Mouse (Mus musculus): ENCODE measurements around the gene Kif6. TPM values are rescaled to one million over a fixed set of nuclear protein-coding genes. Genes with fewer than 3 reads are reported as not detected.

Kif6 gene
- polyA plus RNA-seq, 1 experiment from 2014 or later = 3.1 TPM

- no peak overlapping the region for H3K4me2 ChIP-seq (replicated peaks; ENCODE audit: low read depth, low read length)
- H3K9me3 ChIP-seq (ENCODE audit: control insufficient read depth, low read length) = no peaks in the 10 kb centered on the region
- no peak overlapping the region for H3K9ac ChIP-seq (ENCODE audit: low read depth, low read length)
- H3K27me3 ChIP-seq (ENCODE audit: control insufficient read depth, insufficient read depth, low read length) = no peaks in the 10 kb centered on the region
- no peak overlapping the region for H3K27ac ChIP-seq (ENCODE audit: low read depth, low read length)
- no peak for ATAC-seq (ENCODE audit: low FRiP score)
- H3K4me1 ChIP-seq (replicated peaks; ENCODE audit: control insufficient read depth, insufficient read depth, low read length) = no peaks in the 10 kb centered on the region
- H3K36me3 ChIP-seq (ENCODE audit: control insufficient read depth, insufficient read depth, low read length) = no peaks in the 10 kb centered on the region
- no peak for DNase-seq (ENCODE audit: low spot score)
- H3K4me3 ChIP-seq (ENCODE audit: low read depth, low read length) = no peak overlapping the region
Measured at GRCm38 (mm10) chr17:49959021-49959420, 344.1 kb downstream of the Kif6 start.

Other genes starting within 250 kb of the Kif6 start
- gene Mocs1, start 186.8 kb upstream of the Kif6 start, polyA plus RNA-seq (2014; fragmentation: Nextera tagmentation; extraction: Ambion mirVana) = 5.6 and 6.4 TPM in 2 replicates
- gene Daam2, start 50.8 kb upstream of the Kif6 start, polyA plus RNA-seq (2014; fragmentation: Nextera tagmentation; extraction: Ambion mirVana) = 3.9 and 4.0 TPM in 2 replicates